Mouse (Mus musculus): ENCODE results near the gene Slc5a6.
"Not testable (repeated sequence)": the region's sequence is repeated elsewhere in the genome, so short reads cannot be mapped to it uniquely, and the experiment has no call there.

Gene Slc5a6

GRCm38 (mm10) chr5:31055216-31056140 is 6.8 kb upstream of the Slc5a6 start:
- no peak for DNase-seq

GRCm38 (mm10) chr5:31054261-31055215 is 5.8 kb upstream of the Slc5a6 start, which contains the start of gene Cad:
TSS of gene Cad (plus strand) at chr5:31054780.
- peak; percentile 91 to 92 for DNase-seq

GRCm38 (mm10) chr5:31053728-31054127 is 5.0 kb upstream of the Slc5a6 start:
- not testable (repeated sequence) for DNase-seq

- no peak for DNase-seq
Measured at GRCm38 (mm10) chr5:31050427-31050826, 1.7 kb upstream of the Slc5a6 start.

GRCm38 (mm10) chr5:31047848-31048762 is 619 bp downstream of the Slc5a6 start, which contains the start of gene Atraid:
TSS of gene Atraid (plus strand) at chr5:31048312.
- peak; percentile 96 to 97 for DNase-seq

GRCm38 (mm10) chr5:31047074-31047473 is 1.6 kb downstream of the Slc5a6 start:
- no peak for DNase-seq

GRCm38 (mm10) chr5:31046416-31046815 is 2.3 kb downstream of the Slc5a6 start:
- no peak for DNase-seq

GRCm38 (mm10) chr5:31038171-31038845 is 10.4 kb downstream of the Slc5a6 start:
- DNase-seq: no peak

- DNase-seq: not testable (repeated sequence)
Measured at GRCm38 (mm10) chr5:31036556-31036955, 12.2 kb downstream of the Slc5a6 start.

GRCm38 (mm10) chr5:31034669-31035068 is 14.1 kb downstream of the Slc5a6 start:
- no peak for DNase-seq

GRCm38 (mm10) chr5:31031508-31031907 is 17.2 kb downstream of the Slc5a6 start:
- no peak for DNase-seq

GRCm38 (mm10) chr5:31030926-31031325 is 17.8 kb downstream of the Slc5a6 start:
- no peak for DNase-seq

- no peak for DNase-seq
Measured at GRCm38 (mm10) chr5:31024641-31025040, 24.1 kb downstream of the Slc5a6 start.

GRCm38 (mm10) chr5:31023254-31023653 is 25.5 kb downstream of the Slc5a6 start:
- no peak for DNase-seq

GRCm38 (mm10) chr5:31022690-31023089 is 26.0 kb downstream of the Slc5a6 start:
- no peak for DNase-seq

GRCm38 (mm10) chr5:31021790-31022189 is 26.9 kb downstream of the Slc5a6 start:
- not testable (repeated sequence) for DNase-seq

GRCm38 (mm10) chr5:31015913-31016312 is 32.8 kb downstream of the Slc5a6 start:
- no peak for DNase-seq

- peak; percentile 11 to 33 for DNase-seq
Measured at GRCm38 (mm10) chr5:31012737-31013136, 36.0 kb downstream of the Slc5a6 start.

- DNase-seq: peak; percentile 65 to 67
Measured at GRCm38 (mm10) chr5:31004184-31004583, 44.5 kb downstream of the Slc5a6 start.

- no peak for DNase-seq
Measured at GRCm38 (mm10) chr5:31001560-31001959, 47.2 kb downstream of the Slc5a6 start.

GRCm38 (mm10) chr5:31000993-31001392 is 47.7 kb downstream of the Slc5a6 start:
- DNase-seq: no peak

Measured in thymus, adult 18-20 months (tissue).